Mouse (Mus musculus): ENCODE measurements at regions not wholly inside any gene's neighbourhood (a gene's known extent, or its start where the extent isn't known, plus 50 kb on each side); places are given as distances from the start of the nearest gene placed in this dataset.
"Not testable (repeated sequence)": the region's sequence is repeated elsewhere in the genome, so short reads cannot be mapped to it uniquely, and the experiment has no call there.

GRCm38 (mm10) chr4:69677315-69677714 lies 723.1 kb upstream of the Brinp1 start:
- no peak for DNase-seq (ENCODE audit: low spot score in 2 of 2)

DNA sequence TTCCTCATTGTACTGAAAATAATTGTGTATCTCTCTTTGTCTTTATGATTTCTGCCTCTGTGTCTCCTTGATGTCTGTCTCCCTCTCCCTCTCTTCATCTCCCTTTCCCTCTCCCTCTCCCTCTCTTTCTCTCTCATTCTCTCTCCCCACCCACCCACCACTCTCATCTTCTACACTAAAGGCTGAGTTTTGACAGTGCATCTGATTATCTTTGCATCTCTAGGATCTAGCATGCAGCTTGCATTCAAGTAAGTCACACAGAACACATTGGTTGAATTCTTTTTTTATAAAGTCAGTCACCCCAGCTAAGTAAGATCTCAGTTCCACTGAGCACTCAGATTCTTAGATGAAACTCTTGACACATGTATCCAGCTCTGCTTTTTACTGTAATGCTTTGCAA lies 719.3 kb upstream of the Brinp1 start:
- no peak for DNase-seq (ENCODE audit: low spot score in 2 of 2)

GRCm38 (mm10) chr4:69628908-69629307 lies 674.7 kb upstream of the Brinp1 start:
- DNase-seq (ENCODE audit: low spot score in 2 of 2), result peak in 1 of 2 experiments; percentile 37

DNA sequence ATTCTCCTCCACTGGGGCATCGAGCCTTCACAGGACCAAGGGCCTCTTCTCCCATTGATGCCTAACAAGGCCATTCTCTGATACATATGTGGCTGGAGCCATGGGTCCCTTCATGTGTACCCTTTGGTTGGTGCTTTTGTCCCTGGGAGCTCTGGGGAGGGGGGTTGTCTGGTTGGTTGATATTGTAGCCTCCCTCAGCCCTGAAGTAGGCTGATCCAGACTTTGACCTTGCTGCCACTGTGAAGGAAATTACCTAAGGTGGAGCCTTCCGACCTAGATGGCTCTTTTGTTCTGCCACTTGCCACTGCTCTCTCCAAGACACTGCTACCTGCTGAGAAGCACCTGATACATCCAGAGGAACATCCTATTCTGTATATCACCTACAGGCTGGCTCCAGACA lies 672.2 kb upstream of the Brinp1 start:
- DNase-seq (ENCODE audit: low spot score in 2 of 2), result not testable (repeated sequence)

- no peak for DNase-seq (ENCODE audit: low spot score in 2 of 2)
Measured at GRCm38 (mm10) chr4:69625831-69626230, 671.6 kb upstream of the Brinp1 start.

- DNase-seq (ENCODE audit: low spot score in 2 of 2), result no peak
Measured at GRCm38 (mm10) chr4:69621058-69621609, 666.9 kb upstream of the Brinp1 start.

DNA sequence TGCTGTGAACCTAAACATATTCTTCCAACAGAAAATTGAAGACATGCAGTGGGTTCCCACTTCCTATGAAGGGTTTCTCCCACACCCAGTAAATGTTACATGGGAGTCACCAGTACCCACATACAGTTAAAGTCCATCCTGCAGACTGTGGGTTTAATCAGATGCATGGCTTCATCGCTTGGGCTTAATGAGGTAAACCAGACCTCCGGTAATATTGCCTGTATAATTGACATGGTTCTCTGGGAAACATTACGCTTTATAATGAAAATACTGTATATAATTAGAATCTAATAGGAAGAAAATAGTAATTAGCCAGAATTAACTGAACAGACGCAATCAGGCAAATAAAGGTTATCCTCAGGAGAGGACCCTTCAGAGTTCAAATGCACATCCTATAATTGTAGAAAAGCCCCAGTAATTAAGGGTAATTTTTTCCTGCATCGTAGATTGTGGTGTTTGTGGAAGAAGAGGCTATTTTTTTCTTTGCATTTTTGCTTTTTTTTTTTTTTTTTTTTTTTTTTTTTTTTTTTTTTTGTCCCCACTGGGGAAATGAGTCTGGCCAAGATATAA lies 664.0 kb upstream of the Brinp1 start:
- no peak for DNase-seq (ENCODE audit: low spot score in 2 of 2)

DNA sequence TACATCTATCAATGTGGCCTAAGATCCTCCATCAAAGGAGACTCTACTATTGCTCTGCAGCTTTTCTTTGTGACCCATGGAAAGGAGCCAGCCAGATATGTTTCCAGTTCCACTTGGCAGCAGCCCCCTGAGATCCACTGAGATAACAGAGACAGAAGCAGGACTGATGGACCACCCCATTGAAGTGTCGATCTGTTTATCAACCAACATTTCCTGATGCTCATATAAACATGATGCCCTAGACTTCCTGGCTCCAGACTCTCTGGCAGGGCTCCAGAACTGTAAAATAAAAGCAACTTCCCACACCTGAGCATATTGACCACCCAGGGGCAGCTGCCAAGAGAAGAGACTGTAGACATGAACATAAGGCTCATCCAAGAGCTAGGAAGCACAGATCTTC lies 660.7 kb upstream of the Brinp1 start:
- no peak for DNase-seq (ENCODE audit: low spot score in 2 of 2)

DNA sequence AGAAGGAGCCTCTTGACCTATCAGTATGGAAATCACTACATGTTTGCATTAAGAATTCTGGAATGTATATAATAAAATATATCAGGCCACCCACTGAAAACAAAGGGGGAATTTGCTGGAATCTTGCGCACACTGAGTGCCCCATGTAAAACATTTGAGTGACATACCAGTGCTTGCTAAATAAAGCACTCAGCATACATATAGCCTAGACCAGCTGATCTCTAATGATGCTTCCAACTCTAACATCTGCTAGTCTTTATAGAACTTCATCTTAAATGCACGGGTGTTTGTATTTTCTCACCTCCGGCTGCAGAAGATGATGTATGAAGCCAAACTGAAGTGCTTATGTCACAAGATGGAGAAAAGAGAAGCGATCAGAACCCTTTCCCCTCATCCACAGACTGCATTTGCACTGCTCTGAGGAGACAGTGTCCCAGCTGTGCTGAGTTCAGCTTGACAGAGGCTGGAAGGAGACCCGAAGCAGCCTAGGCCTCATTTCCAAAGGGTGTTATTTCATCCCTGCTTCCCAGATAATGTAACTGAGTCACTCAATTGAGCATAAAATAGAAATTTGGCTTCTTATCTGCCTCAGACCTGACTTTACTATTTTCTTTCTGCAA lies 657.6 kb upstream of the Brinp1 start:
- DNase-seq (ENCODE audit: low spot score in 2 of 2), result peak; percentile 24 to 26

GRCm38 (mm10) chr4:69608885-69609284 lies 654.7 kb upstream of the Brinp1 start:
- no peak for DNase-seq (ENCODE audit: low spot score in 2 of 2)

- no peak for DNase-seq (ENCODE audit: low spot score in 2 of 2)
Measured at GRCm38 (mm10) chr4:69596992-69597541, 642.9 kb upstream of the Brinp1 start.

GRCm38 (mm10) chr4:69594022-69594421 lies 639.8 kb upstream of the Brinp1 start:
- no peak for DNase-seq (ENCODE audit: low spot score in 2 of 2)

GRCm38 (mm10) chr4:69576256-69576655 lies 622.1 kb upstream of the Brinp1 start:
- no peak for DNase-seq (ENCODE audit: low spot score in 2 of 2)

DNA sequence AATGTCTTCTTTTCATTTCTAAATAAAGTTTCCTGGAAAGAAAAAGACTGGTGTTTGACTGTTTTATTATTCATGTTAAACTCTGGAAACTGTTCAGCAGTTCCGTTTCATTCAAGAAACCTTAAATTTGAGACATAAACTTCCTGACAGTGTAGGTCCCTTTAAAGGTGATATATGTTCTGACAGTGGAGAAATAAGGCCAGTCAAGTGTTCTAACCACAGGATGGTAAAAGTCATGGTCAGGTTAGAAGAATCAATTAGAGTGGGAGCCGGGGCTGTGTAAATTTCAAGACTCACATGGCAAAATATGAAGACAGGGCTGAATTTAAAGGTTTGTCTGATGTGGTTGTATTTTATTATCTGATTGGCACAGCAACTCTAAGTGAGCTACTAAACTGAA lies 593.9 kb upstream of the Brinp1 start:
- DNase-seq (ENCODE audit: low spot score in 2 of 2), result no peak

DNA sequence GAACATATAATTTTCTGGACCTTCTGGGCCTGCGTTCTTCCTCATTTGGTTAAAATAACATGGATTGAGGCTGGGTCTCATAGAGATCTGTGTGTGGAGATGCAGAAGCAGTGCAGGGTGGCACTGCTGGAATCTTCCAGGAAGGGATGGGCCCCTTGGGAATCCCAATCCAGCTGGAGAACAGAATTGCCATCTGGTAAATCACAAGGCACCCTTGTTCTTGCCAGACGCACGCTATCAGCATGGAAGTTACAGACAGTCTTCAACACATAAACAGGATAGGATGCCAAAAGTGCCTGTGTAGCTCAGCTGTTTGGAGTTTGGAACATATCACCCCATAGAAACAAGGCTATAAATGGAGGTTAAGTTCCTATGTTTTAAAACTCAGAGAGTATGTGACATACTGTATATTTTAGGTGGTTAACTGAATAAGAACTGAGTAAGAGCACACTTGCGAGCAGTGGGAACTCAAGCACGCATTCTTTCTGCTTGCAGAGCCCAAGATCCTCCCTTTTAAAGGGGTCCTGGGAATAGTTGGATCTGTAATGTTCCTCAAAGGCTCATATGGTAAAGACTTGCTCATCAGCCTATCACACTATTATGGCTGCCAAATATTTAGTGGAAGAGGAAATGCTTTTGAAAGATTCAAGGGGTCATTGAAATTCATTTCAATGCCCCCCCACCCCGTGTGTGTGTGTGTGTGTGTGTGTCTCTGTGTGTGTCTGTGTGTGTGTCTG lies 584.1 kb upstream of the Brinp1 start:
- DNase-seq (ENCODE audit: low spot score in 2 of 2), result peak; percentile 67 to 84

- peak; percentile 22 to 27 for DNase-seq (ENCODE audit: low spot score in 2 of 2)
Measured at GRCm38 (mm10) chr4:69533107-69533506, 578.9 kb upstream of the Brinp1 start.

GRCm38 (mm10) chr4:69523112-69523511 lies 568.9 kb upstream of the Brinp1 start:
- no peak for DNase-seq (ENCODE audit: low spot score in 2 of 2)

GRCm38 (mm10) chr4:69508281-69508680 lies 554.1 kb upstream of the Brinp1 start:
- no peak for DNase-seq (ENCODE audit: low spot score in 2 of 2)

- peak in 1 of 2 experiments; percentile 26 for DNase-seq (ENCODE audit: low spot score in 2 of 2)
Measured at GRCm38 (mm10) chr4:69471200-69471599, 517.0 kb upstream of the Brinp1 start.

- DNase-seq (ENCODE audit: low spot score in 2 of 2), result no peak
Measured at GRCm38 (mm10) chr4:69459990-69460389, 505.8 kb upstream of the Brinp1 start.

DNA sequence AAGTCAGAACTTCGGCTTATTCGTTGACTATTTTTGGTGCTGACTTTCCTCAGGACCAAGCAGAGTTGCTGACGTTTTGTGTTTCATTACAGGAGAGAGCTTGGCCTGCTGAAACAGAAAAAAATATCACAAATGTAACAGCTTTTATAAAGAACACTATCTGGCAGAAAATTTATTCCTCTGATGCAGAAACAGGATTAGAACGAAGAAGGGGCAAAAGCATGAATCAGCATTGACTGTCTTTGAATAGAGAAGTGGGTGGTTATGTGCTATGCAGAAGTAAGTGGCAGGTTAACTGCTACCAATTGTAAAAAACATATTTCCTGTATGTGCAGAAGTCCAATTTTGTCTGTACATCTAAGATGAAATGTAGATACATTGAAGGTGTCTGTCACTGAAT lies 502.2 kb upstream of the Brinp1 start:
- no peak for DNase-seq (ENCODE audit: low spot score in 2 of 2)

- DNase-seq (ENCODE audit: low spot score in 2 of 2), result no peak
Measured at GRCm38 (mm10) chr4:69446161-69446560, 492.0 kb upstream of the Brinp1 start.

DNA sequence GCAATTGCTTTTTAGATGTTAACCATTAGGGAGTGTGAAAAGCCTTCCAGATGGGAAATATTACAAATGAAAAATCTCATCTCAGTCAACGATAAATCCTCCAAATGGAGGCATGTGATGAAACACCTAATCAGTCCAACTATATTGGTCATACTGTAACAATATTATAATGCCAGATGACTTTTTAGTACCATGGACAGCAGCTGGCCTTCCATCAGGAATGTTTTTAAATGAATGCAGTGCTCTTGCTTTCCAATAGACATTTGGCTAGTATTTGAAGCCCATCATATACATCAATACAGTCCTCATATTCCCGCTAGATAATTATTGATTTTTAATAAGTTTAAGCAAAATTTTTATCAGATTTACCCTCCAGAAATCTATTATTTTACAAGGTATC lies 489.8 kb upstream of the Brinp1 start:
- DNase-seq (ENCODE audit: low spot score in 2 of 2), result no peak
